Mouse (Mus musculus) hematopoietic stem cell, adult 5-6 weeks (primary cell): ENCODE data around the gene Prrt2. TPM values are rescaled to one million over a fixed set of nuclear protein-coding genes. Genes with fewer than 3 reads are reported as not detected.

Source experiments
- ATAC-seq, 2 experiments: fragments of 125-278 bp in 1 of 2; replicated peaks in 1 of 2; 2 replicates each; pipeline ENCODE4 v1.8.0; 2016 to 2017; ENCODE audit warnings: inconsistent platforms in 2 of 2, mild to moderate bottlenecking in 2 of 2, moderate number of reproducible peaks in 2 of 2, low read depth in 1 of 2, moderate TSS enrichment in 1 of 2; ENCODE audit not compliant: low FRiP score in 2 of 2, poor library complexity in 2 of 2, severe bottlenecking in 2 of 2, insufficient read depth in 1 of 2, low TSS enrichment in 1 of 2
- total RNA-seq: library from RNA; stranded (forward); fragments of 172-1452, 232-1000 nt; gene quantifications from 2 replicates; pipeline ENCODE4 v1.2.3, GENCODE M21; 2017

The Prrt2 gene
- total RNA-seq, 1 experiment from 2014 or later = 0.30 TPM

DNA sequence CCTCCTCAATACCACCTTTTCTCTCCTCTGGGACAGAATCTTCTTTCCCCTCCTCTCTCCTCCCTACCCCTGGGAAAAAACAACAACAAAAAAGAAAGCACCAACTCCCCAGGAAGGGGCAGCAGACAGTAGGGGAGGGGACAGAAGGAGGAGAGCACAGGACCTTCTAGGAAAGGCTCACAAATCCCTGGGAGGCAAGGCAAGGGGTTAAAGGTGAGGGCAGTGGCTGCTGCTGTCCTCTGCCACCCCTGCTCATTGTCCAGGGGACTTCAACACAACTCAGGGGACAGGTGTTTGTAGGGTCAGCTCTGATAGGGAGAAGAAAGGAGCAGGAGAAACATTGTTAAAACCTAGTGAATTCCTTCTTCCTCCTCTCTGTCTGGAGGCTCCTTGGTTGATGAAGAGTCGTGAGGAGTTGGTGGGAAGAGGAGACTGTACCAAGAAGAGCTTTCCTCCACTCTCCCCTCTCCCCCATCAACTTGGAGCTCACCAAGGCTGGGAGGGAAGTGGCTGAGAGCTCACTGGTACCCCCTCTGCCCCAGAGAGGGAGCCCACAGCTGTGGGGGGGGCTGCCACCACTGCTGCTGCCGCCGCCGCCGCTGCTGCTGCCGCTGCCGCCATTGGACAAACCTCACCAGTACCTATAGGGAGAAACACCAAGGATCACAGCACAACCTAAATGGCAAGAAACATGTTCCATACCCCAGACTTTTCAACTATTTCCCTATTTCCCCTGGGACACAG, 1.7 kb upstream of the Prrt2 start:
- no peak for ATAC-seq

- ATAC-seq = no peak
Observed at GRCm38 (mm10) chr7:127021563-127022527, 834 bp upstream of the Prrt2 start.

DNA sequence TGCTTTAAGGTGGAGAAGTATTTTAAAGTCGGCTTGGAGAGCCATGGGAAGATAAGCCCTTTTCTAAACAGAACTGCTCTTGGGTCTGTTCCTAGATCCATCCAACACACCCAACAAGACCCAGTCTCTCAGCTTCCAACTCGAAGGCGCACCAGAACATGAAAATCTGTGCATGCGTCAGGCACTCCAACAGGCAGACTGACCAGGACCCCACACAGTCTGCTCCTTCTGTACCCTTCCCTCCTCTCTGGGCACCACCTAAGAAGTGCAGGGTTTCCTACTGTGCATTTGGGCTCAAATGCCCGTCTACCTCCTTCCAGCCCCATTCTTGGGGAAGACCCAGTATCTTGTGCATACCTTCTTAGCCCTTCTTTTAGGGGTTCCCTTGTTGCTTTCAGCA, 520 bp downstream of the Prrt2 start:
- no peak for ATAC-seq

DNA sequence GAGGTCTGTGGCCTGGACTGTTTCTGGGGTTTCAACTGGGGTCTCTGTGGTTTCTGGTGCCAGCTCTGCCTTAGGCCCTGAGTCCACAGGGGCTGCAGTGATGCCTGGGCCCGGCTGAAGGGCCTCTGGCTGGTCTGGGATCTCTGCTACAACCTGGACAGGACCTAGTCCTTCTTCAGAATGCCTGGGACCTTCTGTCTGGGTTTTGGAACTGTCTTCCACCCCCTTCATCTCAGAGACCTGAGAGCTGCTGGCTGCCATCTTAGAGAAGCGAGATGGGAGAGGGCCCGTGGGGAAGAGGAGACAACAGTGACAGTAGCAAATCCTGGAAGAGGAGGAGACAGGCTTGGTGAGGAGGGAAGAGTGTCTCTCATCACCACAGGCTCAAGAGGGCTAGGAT, 980 bp downstream of the Prrt2 start:
- no peak for ATAC-seq

DNA sequence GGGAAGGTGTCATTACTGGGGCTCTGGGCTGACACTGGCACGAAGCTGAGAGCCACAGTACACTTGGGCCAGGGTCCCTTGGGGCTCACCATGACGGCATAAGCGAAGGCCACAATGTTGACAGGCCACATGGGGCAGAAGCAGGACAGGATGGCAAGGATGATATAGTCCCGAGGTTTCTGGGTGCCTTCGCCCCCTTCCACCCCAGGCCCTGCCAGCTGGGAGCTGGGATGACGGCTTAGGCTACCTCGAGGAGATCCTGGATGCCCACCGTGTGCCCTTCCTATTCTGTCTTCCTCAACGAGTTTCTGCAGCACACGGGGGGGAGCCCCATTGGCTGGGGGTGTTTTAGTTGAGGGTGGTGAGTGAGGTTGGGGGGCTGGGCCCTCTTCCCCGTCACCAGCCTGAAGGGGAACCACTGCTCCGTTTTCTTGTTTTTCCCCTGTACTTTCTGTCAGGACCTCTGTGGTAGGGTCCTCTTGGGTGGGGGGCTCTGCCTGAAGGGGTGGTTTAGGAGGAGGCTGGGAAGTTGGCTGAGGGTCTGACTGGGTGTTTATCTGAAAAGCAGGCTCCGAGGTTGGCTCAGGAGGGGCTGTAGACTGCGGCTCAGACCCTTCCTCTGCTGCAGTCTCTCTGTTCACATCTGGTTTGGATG, 1.6 kb downstream of the Prrt2 start:
- no peak for ATAC-seq

DNA sequence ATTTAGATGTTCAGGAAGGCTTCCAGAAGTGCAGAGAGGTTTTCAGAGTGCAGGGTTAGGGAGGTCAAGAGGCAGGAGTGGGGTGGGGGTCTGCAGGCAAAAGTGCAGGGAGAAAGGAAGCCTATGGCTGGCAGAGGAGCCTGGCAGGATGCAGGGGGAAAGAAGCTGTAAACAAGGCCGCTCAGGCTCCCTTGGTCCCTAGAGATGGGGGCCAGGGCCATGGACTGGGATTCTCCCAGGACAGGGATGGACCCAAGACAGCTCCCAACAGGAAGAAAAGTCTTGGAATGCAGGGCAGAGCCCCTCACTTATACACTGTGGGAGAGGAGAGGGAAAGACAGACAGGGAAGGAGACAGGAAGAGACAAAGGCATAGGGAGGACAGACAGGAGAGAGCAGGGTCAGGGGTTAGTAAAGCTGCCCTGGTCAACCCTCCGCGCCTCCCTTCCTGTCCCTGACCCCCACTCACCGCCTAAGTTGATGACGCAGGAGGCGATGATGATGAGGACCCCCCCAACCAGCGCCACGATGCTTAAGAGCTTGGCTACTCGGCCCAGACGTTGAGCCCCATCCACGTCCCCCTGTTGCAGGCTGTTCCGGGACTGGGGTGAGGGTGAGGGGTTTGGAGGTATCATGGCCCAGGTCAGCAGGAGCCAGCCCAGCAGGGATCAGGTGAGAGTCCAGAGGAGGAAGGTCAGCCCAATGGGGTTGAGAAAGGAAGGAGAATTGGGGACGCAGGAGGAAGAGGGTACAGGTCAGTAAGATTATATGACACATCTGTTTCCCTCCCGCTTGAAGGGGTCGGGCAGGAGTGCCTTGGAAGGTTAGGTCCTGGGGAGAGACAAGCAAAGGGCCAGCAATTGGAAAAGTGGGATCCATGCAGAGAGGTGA, 2.4 kb downstream of the Prrt2 start:
- no peak for ATAC-seq

- no peak for ATAC-seq
Observed at GRCm38 (mm10) chr7:127017950-127018345, 3.1 kb downstream of the Prrt2 start.

GRCm38 (mm10) chr7:127016971-127017949, 3.8 kb downstream of the Prrt2 start, which contains the start of gene Pagr1a:
Gene Pagr1a, minus strand, starts transcription at chr7:127017352.
- peak; percentile 63 to 79 for ATAC-seq

- ATAC-seq = peak; percentile 34 to 47
Observed at GRCm38 (mm10) chr7:127016486-127016938, 4.5 kb downstream of the Prrt2 start.

- no peak for ATAC-seq
Observed at GRCm38 (mm10) chr7:127016481-127016485, 4.7 kb downstream of the Prrt2 start, which contains the start of gene Pagr1b. Gene Pagr1b, minus strand, starts transcription at chr7:127016484.

- no peak for ATAC-seq
Observed at GRCm38 (mm10) chr7:127016081-127016480, 4.9 kb downstream of the Prrt2 start.

DNA sequence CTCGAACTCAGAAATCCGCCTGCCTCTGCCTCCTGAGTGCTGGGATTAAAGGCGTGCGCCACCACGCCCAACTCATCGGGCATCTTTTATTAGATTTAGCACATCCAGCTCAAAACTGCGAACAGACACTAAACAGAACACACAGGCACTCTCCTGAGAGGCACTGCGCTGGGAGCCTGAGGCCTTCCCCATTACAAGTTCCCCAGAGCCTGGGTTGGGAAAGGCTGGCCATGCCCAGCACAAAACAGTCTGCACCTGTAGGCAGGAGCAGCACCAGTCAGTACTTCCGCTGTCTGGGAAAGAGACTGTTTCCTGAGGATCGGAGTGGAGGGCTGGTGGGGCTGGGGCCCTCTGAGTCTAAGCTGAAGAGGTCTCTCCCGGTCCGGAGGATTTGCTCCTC, 6.0 kb downstream of the Prrt2 start:
- no peak for ATAC-seq

DNA sequence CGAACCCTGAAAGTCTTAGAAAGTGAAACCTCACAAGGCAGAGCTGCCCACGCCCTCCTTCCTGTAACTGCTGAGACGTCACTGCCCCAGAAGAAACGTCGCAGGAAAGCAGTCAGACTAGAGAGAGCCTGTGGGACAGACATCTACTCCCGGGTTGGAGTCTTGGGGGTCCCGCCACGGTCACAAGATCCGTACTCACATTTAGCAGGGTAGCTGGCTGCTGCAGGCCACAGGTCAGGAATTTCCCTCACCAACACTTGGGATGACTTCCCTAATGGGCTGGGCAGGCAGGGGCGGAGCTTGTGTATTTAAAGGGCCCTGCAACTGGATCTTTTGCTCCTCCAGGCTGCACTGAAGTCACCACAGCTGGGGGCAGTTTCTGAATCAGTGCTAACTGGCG, 6.7 kb downstream of the Prrt2 start, which contains the start of gene Mvp:
TSS of gene Mvp (minus strand) at position 302 of the 400 bp plus-strand sequence.
- ATAC-seq = peak in 1 of 2 experiments; percentile 49; a peak in 2 of 4 replicates

GRCm38 (mm10) chr7:127013385-127013784, 7.6 kb downstream of the Prrt2 start:
- no peak for ATAC-seq

GRCm38 (mm10) chr7:127012845-127013244, 8.2 kb downstream of the Prrt2 start:
- ATAC-seq = no peak

DNA sequence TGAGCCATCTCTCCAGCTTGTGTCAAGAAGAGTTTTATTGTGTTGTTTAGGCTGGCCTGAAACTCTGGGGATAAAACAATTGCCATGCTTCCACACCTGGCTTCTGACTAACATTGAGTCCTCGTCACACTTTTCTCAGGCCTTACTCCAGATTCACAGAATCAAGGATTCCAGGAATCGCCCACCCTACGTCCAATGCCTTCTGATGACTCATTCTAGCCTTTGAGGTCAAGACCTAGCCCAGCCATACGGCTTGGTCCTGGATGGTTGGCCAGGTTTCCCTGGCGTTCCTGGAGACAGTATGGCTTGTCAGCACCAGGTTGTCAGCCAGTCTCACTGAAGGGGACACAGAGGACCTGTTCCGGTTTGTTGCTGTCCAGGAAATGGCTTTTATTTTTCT, 8.6 kb downstream of the Prrt2 start:
- no peak for ATAC-seq
